Mouse (Mus musculus): ENCODE data around the gene Rerg. TPM values are rescaled to one million over a fixed set of nuclear protein-coding genes. Genes with fewer than 3 reads are reported as not detected.
A peak's percentile ranks its signal among the peaks of the same experiment; 100 is the strongest.

The Rerg gene
- polyA plus RNA-seq, 1 experiment from 2014 or later: 23.9 TPM

- H3K9ac ChIP-seq (ENCODE audit: low read length): no peak overlapping the region
- H3K4me2 ChIP-seq (replicated peaks; ENCODE audit: low read depth): peak overlapping the region; percentile 8; the same call in 1 of the 2 replicates
Observed at GRCm38 (mm10) chr6:137135506-137136391, 34.5 kb downstream of the Rerg start.

GRCm38 (mm10) chr6:137131794-137132193, 38.5 kb downstream of the Rerg start:
- H3K27ac ChIP-seq (replicated peaks): no peak overlapping the region
- no peaks in the 10 kb centered on the region for H3K36me3 ChIP-seq (ENCODE audit: control insufficient read depth, insufficient read depth, low read length)
- H3K9ac ChIP-seq (ENCODE audit: low read length): no peak overlapping the region
- ATAC-seq (ENCODE audit: low FRiP score, low TSS enrichment) (no peak), DNase-seq (ENCODE audit: low spot score) (no peak)
- H3K4me3 ChIP-seq (ENCODE audit: low read depth, low read length): no peak overlapping the region
- H3K4me2 ChIP-seq (replicated peaks; ENCODE audit: low read depth): no peak overlapping the region
- peaks cover 2% of the 10 kb centered on the region; the same call in 1 of the 2 replicates for H3K4me1 ChIP-seq (replicated peaks; ENCODE audit: control insufficient read depth, insufficient read depth)
- H3K27me3 ChIP-seq (ENCODE audit: control insufficient read depth, insufficient read depth, low read length): no peaks in the 10 kb centered on the region
- H3K9me3 ChIP-seq (ENCODE audit: control insufficient read depth, low read length): no peaks in the 10 kb centered on the region
- TF ChIP-seq CTCF (IDR thresholded peaks at IDR 0.05; ENCODE audit: low read depth) (no peak), EP300 (optimal IDR thresholded peaks at IDR 0.05) (no peak)
- 93% methylated on average over 1 of the region's 1 CpGs for WGBS

More at GRCm38 (mm10) chr6:137135506-137136391, 34.5 kb downstream of the Rerg start:
- peak overlapping the region; percentile 70 for H3K27ac ChIP-seq (replicated peaks)
- WGBS: 48% methylated on average over 20 of the region's 20 CpGs
- DNase-seq (ENCODE audit: low spot score): no peak
- no peak; the same call in 1 of the 2 replicates for ATAC-seq (ENCODE audit: low FRiP score, low TSS enrichment)
- no peaks in the 10 kb centered on the region for H3K27me3 ChIP-seq (ENCODE audit: control insufficient read depth, insufficient read depth, low read length)
- H3K4me3 ChIP-seq (ENCODE audit: low read depth, low read length): no peak overlapping the region
- no peaks in the 10 kb centered on the region for H3K9me3 ChIP-seq (ENCODE audit: control insufficient read depth, low read length)
- no peaks in the 10 kb centered on the region for H3K36me3 ChIP-seq (ENCODE audit: control insufficient read depth, insufficient read depth, low read length)
- peaks cover 2% of the 10 kb centered on the region; the same call in 1 of the 2 replicates for H3K4me1 ChIP-seq (replicated peaks; ENCODE audit: control insufficient read depth, insufficient read depth)
- no peak for TF ChIP-seq EP300 (optimal IDR thresholded peaks at IDR 0.05)
- no peak for TF ChIP-seq CTCF (IDR thresholded peaks at IDR 0.05; ENCODE audit: low read depth)

- H3K4me2 ChIP-seq (replicated peaks; ENCODE audit: low read depth): no peak overlapping the region
- H3K27me3 ChIP-seq (ENCODE audit: control insufficient read depth, insufficient read depth, low read length): no peaks in the 10 kb centered on the region
- no peak overlapping the region for H3K4me3 ChIP-seq (ENCODE audit: low read depth, low read length)
- no peak overlapping the region for H3K9ac ChIP-seq (ENCODE audit: low read length)
- no peak overlapping the region for H3K27ac ChIP-seq (replicated peaks)
- H3K36me3 ChIP-seq (ENCODE audit: control insufficient read depth, insufficient read depth, low read length): no peaks in the 10 kb centered on the region
- DNase-seq (ENCODE audit: low spot score) (no peak), ATAC-seq (ENCODE audit: low FRiP score, low TSS enrichment) (no peak)
- 45% methylated on average over 6 of the region's 6 CpGs for WGBS
- H3K9me3 ChIP-seq (ENCODE audit: control insufficient read depth, low read length): no peaks in the 10 kb centered on the region
- TF ChIP-seq EP300 (optimal IDR thresholded peaks at IDR 0.05): no peak
- no peak for TF ChIP-seq CTCF (IDR thresholded peaks at IDR 0.05; ENCODE audit: low read depth)
- H3K4me1 ChIP-seq (replicated peaks; ENCODE audit: control insufficient read depth, insufficient read depth): 0 out of 2 replicates have a peak, but pooled peaks cover 2% of the 10 kb centered on the region
Observed at GRCm38 (mm10) chr6:137131349-137131748, 38.9 kb downstream of the Rerg start.

GRCm38 (mm10) chr6:137126861-137127260, 43.4 kb downstream of the Rerg start:
- 36% methylated on average over 5 of the region's 5 CpGs for WGBS
- peak overlapping the region; percentile 73; the same call in 1 of the 2 replicates for H3K27ac ChIP-seq (replicated peaks)
- H3K36me3 ChIP-seq (ENCODE audit: control insufficient read depth, insufficient read depth, low read length): no peaks in the 10 kb centered on the region
- no peak overlapping the region for H3K9ac ChIP-seq (ENCODE audit: low read length)
- no peak overlapping the region for H3K4me3 ChIP-seq (ENCODE audit: low read depth, low read length)
- TF ChIP-seq CTCF (IDR thresholded peaks at IDR 0.05; ENCODE audit: low read depth) (no peak), EP300 (optimal IDR thresholded peaks at IDR 0.05) (no peak)
- H3K9me3 ChIP-seq (ENCODE audit: control insufficient read depth, low read length): no peaks in the 10 kb centered on the region
- ATAC-seq (ENCODE audit: low FRiP score, low TSS enrichment): no peak
- H3K4me1 ChIP-seq (replicated peaks; ENCODE audit: control insufficient read depth, insufficient read depth): 0 out of 2 replicates have a peak, but pooled peaks cover 2% of the 10 kb centered on the region
- H3K4me2 ChIP-seq (replicated peaks; ENCODE audit: low read depth): no peak overlapping the region
- DNase-seq (ENCODE audit: low spot score): no peak
- H3K27me3 ChIP-seq (ENCODE audit: control insufficient read depth, insufficient read depth, low read length): no peaks in the 10 kb centered on the region

- Histone ChIP-seq H3K4me1 (replicated peaks; ENCODE audit: control insufficient read depth, insufficient read depth) (0 out of 2 replicates have a peak, but pooled peaks cover 2% of the 10 kb centered on the region), H3K27ac (replicated peaks) (peak overlapping the region; percentile 73), H3K4me2 (replicated peaks; ENCODE audit: low read depth) (no peak overlapping the region), H3K9me3 (ENCODE audit: control insufficient read depth, low read length) (no peaks in the 10 kb centered on the region), H3K4me3 (ENCODE audit: low read depth, low read length) (no peak overlapping the region), H3K27me3 (ENCODE audit: control insufficient read depth, insufficient read depth, low read length) (no peaks in the 10 kb centered on the region), H3K36me3 (ENCODE audit: control insufficient read depth, insufficient read depth, low read length) (no peaks in the 10 kb centered on the region), H3K9ac (ENCODE audit: low read length) (no peak overlapping the region)
- ATAC-seq (ENCODE audit: low FRiP score, low TSS enrichment): peak; percentile 61; the same call in 1 of the 2 replicates
- no peak for DNase-seq (ENCODE audit: low spot score)
- 11% methylated on average over 2 of the region's 2 CpGs for WGBS
- TF ChIP-seq EP300 (optimal IDR thresholded peaks at IDR 0.05) (no peak), CTCF (IDR thresholded peaks at IDR 0.05; ENCODE audit: low read depth) (no peak)
Observed at GRCm38 (mm10) chr6:137126224-137126623, 44.1 kb downstream of the Rerg start.

DNA sequence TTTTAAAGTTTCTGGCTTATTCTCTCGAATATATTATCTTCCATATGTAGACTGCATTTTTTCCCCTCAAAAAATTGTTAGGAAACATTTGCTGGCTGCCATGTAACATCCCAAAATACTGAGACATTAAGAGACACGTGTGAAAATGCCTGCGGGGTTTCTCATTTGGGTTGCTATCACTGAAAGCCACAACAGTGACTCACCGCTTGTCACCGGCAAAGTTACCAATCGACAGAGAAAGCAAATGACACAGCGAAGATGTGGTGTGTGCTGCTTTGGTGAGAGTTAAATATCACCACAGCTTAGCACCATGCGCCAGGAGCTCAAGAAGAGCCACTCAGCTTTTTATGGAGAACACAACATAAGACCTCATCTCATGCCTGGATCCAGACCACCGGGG, 44.9 kb downstream of the Rerg start:
- no peaks in the 10 kb centered on the region for H3K36me3 ChIP-seq (ENCODE audit: control insufficient read depth, insufficient read depth, low read length)
- H3K27ac ChIP-seq (replicated peaks): peak overlapping the region; percentile 73
- DNase-seq (ENCODE audit: low spot score) (no peak), ATAC-seq (ENCODE audit: low FRiP score, low TSS enrichment) (no peak)
- no peak overlapping the region for H3K4me3 ChIP-seq (ENCODE audit: low read depth, low read length)
- 0 out of 2 replicates have a peak, but pooled peaks cover 2% of the 10 kb centered on the region for H3K4me1 ChIP-seq (replicated peaks; ENCODE audit: control insufficient read depth, insufficient read depth)
- H3K4me2 ChIP-seq (replicated peaks; ENCODE audit: low read depth): no peak overlapping the region
- H3K9ac ChIP-seq (ENCODE audit: low read length): no peak overlapping the region
- H3K9me3 ChIP-seq (ENCODE audit: control insufficient read depth, low read length): no peaks in the 10 kb centered on the region
- H3K27me3 ChIP-seq (ENCODE audit: control insufficient read depth, insufficient read depth, low read length): no peaks in the 10 kb centered on the region
- TF ChIP-seq EP300 (optimal IDR thresholded peaks at IDR 0.05): no peak
- no peak for TF ChIP-seq CTCF (IDR thresholded peaks at IDR 0.05; ENCODE audit: low read depth)
- 48% methylated on average over 9 of the region's 9 CpGs for WGBS

Data from stomach, postnatal 0 days (tissue).